Mouse (Mus musculus) urinary bladder, postnatal 36 days (tissue): ENCODE data around the gene Tbc1d10a.

Experiments
- DNase-seq, 2 experiments: peaks; one replicate each; pipeline ENCODE4 v3.0.0; 2022; ENCODE audit warnings: low spot score in 2 of 2, mixed read lengths in 1 of 2

Gene Tbc1d10a

DNA sequence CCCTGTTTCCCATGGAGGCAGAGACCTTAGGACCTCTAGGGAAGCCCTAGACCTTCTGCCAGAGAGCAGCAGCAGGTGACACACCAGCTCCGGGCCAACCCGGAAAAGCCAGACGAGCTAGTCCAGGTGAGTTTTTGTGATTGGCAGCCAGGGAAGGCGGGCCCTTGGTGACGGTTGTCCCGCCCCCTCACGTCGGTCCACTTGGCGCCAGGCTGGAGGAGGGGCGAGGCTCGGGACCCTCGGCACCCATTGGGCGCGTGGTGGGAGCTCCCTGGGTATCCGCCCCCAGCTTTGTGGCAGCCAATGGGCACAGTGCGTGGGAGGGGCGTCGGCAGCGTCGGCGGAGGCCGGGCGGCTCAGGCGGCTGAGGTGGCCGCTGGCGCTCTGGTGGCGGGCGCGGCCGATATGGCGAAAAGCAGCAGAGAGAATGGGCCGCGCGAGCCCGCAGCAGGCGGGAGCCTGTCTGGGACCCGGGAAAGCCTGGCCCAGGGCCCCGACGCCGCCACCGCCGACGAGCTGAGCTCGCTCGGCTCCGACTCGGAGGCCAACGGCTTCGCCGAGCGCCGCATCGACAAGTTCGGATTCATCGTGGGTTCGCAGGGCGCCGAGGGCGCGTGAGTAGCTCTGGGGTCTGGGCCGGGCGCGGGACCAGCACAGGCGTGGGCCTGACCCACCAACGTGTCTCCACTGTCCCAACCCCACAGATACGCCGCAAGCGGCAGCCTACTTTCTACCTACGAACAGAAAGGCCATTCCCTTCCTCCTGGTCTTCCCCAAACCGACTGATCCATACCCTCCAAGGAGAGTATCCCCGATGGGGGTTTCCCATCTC, at the start of gene Tbc1d10a:
TSS of gene Tbc1d10a (plus strand) at position 304 of the 832 bp plus-strand sequence.
- peak; percentile 97 to 98 for DNase-seq

- DNase-seq, result no peak
These were observed 47.6 kb upstream of the Tbc1d10a start for GRCm38 (mm10) chr11:4138964-4139363.

GRCm38 (mm10) chr11:4141505-4141904, 45.1 kb upstream of the Tbc1d10a start:
- DNase-seq, result no peak

GRCm38 (mm10) chr11:4142352-4142751, 44.2 kb upstream of the Tbc1d10a start:
- no peak for DNase-seq

DNA sequence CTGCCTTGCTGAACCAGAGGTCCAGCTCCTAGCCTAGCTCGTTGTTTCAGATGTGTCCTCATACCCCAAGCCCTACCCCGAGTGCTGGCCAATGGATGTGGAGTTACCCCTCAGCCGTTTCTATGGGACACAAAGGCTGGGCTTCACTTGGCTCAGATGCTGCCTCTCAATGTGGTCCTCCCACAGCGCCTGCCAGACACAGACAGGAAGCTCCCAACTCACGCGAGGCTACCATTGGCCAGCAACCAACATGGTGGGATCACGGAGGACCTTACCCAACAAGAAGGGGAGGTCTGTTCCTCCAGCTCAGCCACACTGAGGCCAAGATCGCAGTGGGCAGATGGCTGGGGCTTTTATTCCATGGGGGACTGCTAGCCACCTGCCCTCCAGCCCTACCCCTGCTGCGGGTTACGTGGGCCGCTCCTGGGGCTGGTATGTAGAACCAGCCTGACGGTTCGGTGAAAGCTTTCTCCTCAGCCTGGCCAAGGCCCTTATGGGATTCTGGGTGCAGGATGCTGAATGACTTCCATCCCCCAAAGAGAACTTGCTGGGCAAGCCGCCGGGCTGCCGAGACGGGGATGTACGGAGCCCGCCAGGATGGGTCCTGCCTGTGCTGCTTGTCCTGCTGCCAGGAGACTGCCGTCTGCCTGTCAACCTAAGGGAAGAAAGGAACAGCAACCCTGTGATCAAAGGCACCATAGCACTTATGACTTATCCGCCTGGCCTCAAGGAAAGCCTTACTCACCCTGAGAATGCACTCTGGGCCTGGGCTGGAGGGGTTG, 43.1 kb upstream of the Tbc1d10a start:
- DNase-seq, result no peak

- DNase-seq, result no peak
These were observed 40.2 kb upstream of the Tbc1d10a start for GRCm38 (mm10) chr11:4146381-4146780.

GRCm38 (mm10) chr11:4147098-4147497, 39.5 kb upstream of the Tbc1d10a start:
- no peak for DNase-seq

GRCm38 (mm10) chr11:4148120-4148519, 38.5 kb upstream of the Tbc1d10a start:
- no peak for DNase-seq

- no peak for DNase-seq
These were observed 37.9 kb upstream of the Tbc1d10a start for GRCm38 (mm10) chr11:4148536-4149156.

DNA sequence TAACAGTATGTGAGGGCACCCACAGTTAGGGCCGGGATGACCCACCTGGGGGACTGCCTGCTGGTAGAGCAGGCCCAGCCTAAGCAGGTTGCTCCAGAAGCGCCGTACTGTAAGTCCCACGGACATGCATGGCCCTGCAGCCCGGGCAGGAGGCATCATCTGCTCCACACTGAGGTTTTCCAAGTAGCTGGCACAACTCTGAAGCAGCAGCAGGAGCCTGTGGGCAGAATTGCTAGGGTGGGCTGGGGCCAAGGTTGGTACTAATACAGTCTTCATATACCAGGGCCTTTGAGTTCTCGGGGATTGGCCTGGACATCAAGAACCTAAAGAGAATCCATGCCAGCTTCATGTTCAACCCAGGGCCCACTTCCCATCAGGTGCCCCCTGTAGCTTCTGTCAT, 36.7 kb upstream of the Tbc1d10a start:
- DNase-seq, result no peak

DNA sequence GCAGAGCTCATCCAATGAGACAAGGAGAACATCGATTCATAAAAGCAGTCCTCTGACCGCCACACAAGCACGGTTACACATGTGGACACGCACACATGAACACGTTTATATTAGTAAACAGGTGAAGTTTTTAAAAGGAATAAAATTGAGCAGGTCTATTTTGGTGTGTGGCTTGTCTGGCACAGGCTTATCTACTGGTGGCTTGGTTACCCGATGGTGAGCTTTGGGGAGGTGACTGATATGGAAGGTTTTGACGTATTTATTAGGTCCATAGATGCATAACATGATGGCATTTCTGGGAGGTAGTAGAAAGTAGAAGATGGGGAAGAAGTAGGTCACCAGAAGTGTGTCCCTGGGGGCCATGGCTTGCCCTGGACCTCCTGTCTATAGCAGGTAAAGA, 32.9 kb upstream of the Tbc1d10a start:
- no peak for DNase-seq

DNA sequence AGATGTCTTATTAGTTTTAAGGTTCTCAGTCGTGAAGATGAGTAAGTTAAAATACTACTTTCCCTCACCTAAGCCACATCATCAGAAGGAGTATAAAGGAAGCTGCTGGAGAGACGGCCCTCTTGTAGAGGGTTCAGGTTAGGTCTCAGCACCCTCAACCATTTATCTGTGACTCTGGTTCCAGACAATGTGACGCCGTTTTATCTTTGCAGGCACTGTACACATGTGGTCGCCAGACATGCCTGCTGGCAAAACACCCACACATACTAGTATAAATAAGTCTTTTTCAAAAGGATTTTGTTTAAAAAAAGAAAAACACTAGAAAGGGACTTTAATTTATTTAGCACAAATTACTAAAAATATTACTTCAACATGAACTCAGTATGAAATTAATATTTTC, 30.9 kb upstream of the Tbc1d10a start:
- DNase-seq, result no peak

DNA sequence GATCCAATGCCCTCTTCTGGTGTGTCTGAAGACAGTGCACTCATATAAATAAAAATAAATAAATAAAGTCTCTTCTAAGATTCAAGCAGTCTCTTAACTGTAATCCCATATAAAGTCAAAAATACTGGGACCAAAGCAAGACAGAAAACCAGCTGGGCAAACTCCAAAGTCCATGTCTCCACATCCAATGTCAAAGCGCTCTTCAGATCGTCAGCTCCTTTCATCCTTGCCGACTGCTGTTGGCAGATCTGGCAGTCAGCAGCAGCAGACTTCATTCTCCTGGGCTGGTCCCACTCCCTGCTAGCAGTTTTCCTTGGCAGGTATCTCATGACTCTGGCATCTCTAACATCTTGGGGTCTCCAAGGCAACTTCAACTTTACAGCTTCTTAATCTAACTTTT, 27.9 kb upstream of the Tbc1d10a start:
- DNase-seq, result no peak

GRCm38 (mm10) chr11:4159808-4160708, 26.5 kb upstream of the Tbc1d10a start, which contains the start of the genes Ccdc157 and Sf3a1:
Gene Ccdc157 (minus strand): TSS chr11:4160293.
Gene Sf3a1 (plus strand): TSS chr11:4160350.
- peak; percentile 89 to 93 for DNase-seq

GRCm38 (mm10) chr11:4160758-4161480, 25.7 kb upstream of the Tbc1d10a start:
- DNase-seq, result no peak

DNA sequence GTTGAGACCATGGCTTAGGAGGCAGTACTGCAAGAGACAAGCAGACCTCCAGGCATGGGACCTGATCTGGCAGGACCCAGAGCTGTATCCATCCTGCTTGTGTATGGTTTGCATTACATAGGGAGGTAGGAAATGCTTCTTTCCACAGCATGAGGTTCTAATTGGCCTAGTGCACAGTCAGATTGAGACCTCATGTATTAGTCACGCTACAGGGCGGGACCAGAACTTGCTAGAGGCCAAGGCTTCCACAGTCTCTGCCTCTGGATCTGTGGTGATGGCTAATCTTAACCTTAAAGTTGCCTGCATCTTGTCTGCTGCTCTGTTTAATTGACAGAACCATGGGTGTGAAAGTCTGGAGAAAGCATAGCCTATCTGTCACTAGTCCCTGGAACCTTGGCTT, 21.9 kb upstream of the Tbc1d10a start:
- DNase-seq, result no peak

DNA sequence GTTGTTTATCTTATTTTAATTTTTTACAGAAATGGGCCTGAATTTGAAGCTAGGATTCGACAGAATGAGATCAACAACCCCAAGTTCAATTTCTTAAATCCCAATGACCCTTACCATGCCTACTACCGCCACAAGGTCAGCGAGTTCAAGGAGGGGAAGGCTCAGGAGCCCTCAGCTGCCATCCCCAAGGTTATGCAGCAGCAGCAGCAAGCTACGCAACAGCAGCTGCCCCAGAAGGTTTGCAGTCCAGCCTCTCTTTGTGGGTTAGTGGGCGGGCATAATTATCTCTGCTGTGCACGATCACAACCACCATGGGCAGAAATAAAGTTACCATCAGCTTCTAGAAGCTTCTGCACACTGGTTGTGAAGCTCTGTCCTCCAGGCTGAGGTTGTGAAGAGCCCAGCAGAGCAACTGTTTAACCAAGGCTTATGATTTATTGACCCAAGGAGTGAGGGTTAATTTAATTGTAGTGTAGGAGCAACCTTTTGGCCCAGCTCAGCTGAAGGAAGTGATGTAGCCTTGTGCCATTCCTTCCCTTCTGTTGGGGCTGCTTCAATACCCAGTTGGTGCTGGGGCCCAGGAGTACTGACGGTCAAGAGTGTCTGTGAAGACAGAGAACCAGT, 20.0 kb upstream of the Tbc1d10a start:
- DNase-seq, result no peak

DNA sequence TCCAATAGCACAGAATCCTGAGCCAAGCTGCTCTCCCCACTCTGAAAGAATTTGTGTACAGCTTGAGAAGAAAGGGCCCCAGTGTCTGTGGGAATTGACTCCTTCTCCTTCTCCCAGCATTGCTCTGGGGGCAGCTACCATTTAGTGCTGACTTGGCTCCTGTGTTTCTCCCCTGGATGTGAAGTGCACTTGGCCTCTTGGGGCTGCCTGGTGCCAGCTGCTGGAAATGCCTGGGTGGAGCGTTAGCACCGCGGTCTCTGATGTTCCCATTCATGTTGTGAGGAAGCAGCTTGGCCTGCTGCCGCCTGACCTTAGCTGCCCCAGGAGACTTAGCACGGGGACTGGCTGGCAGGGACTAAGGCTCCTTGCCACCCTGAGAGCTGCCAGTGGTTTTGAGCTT, 12.0 kb upstream of the Tbc1d10a start:
- DNase-seq, result peak in 1 of 2 experiments; percentile 75

GRCm38 (mm10) chr11:4177716-4178115, 8.9 kb upstream of the Tbc1d10a start:
- no peak for DNase-seq

DNA sequence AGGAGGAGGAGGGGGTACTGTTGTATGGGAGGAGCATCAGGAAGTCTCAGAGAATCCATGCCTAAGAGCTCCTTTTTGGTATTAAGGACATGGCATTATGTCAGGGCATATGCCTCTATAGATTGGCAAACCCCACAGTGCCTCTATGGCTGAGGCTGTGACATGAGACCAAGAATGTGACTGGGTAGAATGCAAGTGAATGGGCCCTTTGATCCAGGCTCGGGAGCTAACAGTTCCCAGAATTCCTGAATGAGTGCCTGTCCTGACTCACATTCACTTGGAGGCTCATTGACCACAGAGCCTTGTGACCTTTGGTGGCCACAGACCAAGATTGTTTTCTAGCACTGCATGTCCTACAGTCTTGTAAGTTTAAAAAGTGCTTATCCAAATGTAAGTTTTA, 4.5 kb upstream of the Tbc1d10a start:
- no peak for DNase-seq
